Mouse (Mus musculus) G1E (cell line): ENCODE data around the gene Fam187b.

Source experiments
- CTCF ChIP-seq: IDR thresholded peaks from 2 replicates; pipeline ENCODE4 v1.5.1; 2012; ENCODE audit warnings: low read depth, low read length, inconsistent platforms, mixed read lengths
- GATA1 ChIP-seq: IDR thresholded peaks from 2 replicates; pipeline ENCODE4 v1.6.1; 2012; ENCODE audit warnings: borderline replicate concordance, low read length, inconsistent platforms, mixed read lengths
- GATA2 ChIP-seq: IDR thresholded peaks from 2 replicates; pipeline ENCODE4 v1.6.1; 2012; ENCODE audit warnings: low read depth, low read length, inconsistent platforms, borderline replicate concordance
- POLR2AphosphoS5 ChIP-seq: IDR thresholded peaks from 2 replicates; pipeline ENCODE4 v1.6.1; 2012; ENCODE audit warnings: low read depth, low read length, inconsistent platforms; ENCODE audit not compliant: insufficient replicate concordance
- TAL1 ChIP-seq: conservative IDR thresholded peaks from 2 replicates; pipeline ENCODE4 v1.6.1; 2012; ENCODE audit warnings: low read depth, low read length, inconsistent platforms, mixed read lengths

DNA sequence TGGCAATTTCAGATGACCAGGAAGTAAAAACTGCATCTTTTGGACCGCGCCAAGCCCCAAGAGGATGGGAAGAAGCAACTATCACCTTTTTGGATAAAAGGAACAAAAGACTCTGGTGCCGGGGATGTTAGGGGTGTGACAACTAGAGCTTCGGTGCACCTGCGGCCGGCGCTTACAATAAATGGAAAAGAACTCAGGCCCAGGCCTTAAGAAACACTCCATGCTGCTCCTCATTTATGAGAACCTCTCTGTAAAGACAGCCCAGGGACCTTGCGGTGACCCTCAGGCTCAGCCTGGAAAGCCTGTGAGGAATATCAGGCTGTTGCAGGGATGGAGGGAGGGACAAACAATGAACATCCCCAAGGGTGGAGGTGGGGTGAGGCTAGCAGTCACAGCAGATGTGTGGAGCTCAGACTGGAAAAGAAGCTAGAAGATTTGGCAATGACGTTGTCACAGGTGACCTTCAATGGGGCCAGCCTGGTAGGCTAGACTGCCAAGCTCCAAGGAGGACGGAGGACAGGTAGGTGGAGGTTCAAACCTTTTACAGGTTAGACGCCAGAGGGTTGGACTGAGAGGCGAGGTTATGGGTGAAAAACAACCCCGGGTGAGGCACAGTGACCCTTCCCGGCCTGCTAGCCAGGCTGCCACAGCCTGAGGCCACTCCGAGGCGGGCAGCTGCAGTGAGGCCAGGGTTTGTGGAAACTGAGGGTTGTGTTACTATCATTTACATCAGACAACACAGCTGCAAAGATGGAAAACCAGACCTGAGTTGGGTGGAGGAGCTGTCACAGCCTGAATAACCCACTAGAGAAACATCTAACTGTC, 20.9 kb upstream of the Fam187b start:
- TF ChIP-seq CTCF (no peak), GATA1 (no peak), TAL1 (no peak), POLR2AphosphoS5 (no peak), GATA2 (no peak)
